Mouse (Mus musculus): ENCODE measurements around the gene Ager.

DNA sequence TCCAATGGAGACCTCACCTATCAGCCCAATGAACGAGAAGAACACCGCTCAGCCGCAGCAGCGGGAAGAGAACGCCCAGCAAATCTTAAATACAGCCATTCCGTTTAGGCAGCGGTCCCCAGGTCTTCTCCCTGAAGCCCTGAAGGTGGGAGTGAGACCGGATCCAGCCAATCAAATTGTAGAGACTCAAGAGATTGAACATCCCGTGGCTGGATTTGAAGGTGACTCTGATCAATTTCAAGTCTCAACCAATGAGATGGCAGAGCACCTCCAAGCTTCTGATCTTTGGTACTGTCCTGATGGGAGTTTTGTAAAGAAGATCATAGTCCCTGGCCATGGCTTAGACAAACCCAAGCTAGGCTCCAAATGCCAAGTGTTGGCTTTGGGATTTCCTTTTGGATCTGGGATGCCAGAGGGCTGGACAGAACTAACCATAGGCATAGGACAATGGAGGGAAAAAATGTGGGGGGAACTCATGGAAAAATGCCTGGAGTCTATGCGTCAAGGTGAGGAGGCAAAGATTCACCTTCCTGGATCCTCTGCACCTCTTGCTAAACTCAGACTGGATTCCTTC is 47.7 kb downstream of the Ager start:
- TF ChIP-seq CTCF (conservative IDR thresholded peaks at IDR 0.05; ENCODE audit: insufficient read depth, insufficient read length, low read depth, low read length) (no peak), POLR2A (IDR thresholded peaks at IDR 0.05; ENCODE audit: low read depth, low read length) (no peak)
